Mouse (Mus musculus) embryonic facial prominence, embryonic 12.5 days (tissue): ENCODE measurements around the gene Slc23a2. TPM values are rescaled to one million over a fixed set of nuclear protein-coding genes. Genes with fewer than 3 reads are reported as not detected.

Experiments
- ATAC-seq: fragments of 200-750 bp; cut with Nextera tagmentation; 2 replicates; pipeline ENCODE4 v1.8.0; 2017; ENCODE audit not compliant: insufficient number of reproducible peaks, insufficient read depth, low FRiP score, low TSS enrichment
- H3K27ac ChIP-seq: fragments of 300-500 bp; sonication (generic); 2 replicates; pipeline ENCODE4 v1.5.1; 2016; ENCODE audit warnings: mild to moderate bottlenecking
- H3K27me3 ChIP-seq: fragments of 300-500 bp; sonication (generic); 2 replicates; pipeline ENCODE4 v1.6.1; 2016; ENCODE audit warnings: mild to moderate bottlenecking, moderate library complexity
- H3K36me3 ChIP-seq: fragments of 300-500 bp; sonication (generic); 2 replicates; pipeline ENCODE4 v1.6.1; 2016; ENCODE audit warnings: mild to moderate bottlenecking
- H3K4me1 ChIP-seq: fragments of 300-500 bp; sonication (generic); 2 replicates; pipeline ENCODE4 v1.6.1; 2016
- H3K4me2 ChIP-seq: fragments of 300-500 bp; sonication (generic); replicated peaks from 2 replicates; pipeline ENCODE4 v1.6.1; 2016; ENCODE audit warnings: mild to moderate bottlenecking, moderate library complexity
- H3K4me3 ChIP-seq: fragments of 300-500 bp; sonication (generic); 2 replicates; pipeline ENCODE4 v1.5.1; 2016; ENCODE audit warnings: mild to moderate bottlenecking
- H3K9ac ChIP-seq: fragments of 300-500 bp; sonication (generic); 2 replicates; pipeline ENCODE4 v1.6.1; 2016; ENCODE audit warnings: mild to moderate bottlenecking, moderate library complexity
- H3K9me3 ChIP-seq: fragments of 300-500 bp; sonication (generic); 2 replicates; pipeline ENCODE4 v1.6.1; 2016; ENCODE audit warnings: mild to moderate bottlenecking, moderate library complexity
- WGBS: fragments of 180-500 bp; shearing (Covaris S2); methylation state at CpG from one replicate; pipeline ENCODE4 v1.1.7; 2016; 5-methylcytosine and 5-hydroxymethylcytosine counted together
- polyA plus RNA-seq: library from polyadenylated mRNA; unstranded; fragments of >200 nt; fragmentation: Nextera tagmentation; extraction: Ambion mirVana; gene quantifications from 2 replicates; pipeline ENCODE4 v1.2.1, GENCODE M21; 2016

Slc23a2 gene
- polyA plus RNA-seq, 1 experiment from 2014 or later: 15.0 TPM

DNA sequence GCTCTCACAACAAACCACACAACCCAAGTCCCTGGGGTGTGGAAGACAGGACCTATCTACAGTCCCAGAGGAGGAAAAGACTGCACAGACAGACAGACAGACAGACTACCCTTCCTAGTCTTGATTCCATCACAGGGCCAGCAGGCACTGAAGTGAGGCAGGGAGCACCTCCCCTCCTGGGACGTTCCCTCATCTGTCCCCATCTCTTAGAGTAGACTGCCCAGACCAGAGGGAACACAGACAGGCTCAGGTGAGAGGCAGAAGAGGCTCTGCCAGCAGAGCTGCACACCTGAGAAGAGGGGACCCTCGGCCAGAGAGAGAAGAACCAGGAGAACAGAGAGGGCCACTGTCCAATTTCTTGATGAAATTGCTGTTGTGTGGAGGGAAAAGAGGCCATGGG is 33.0 kb downstream of the Slc23a2 start:
- Histone ChIP-seq H3K4me1 (peaks cover 7% of the 10 kb centered on the region), H3K27me3 (no peaks in the 10 kb centered on the region), H3K27ac (no peak overlapping the region), H3K4me3 (no peak overlapping the region), H3K9ac (no peak overlapping the region), H3K36me3 (no peaks in the 10 kb centered on the region), H3K4me2 (no peak overlapping the region), H3K9me3 (no peaks in the 10 kb centered on the region)
- 68% methylated on average over 2 of the region's 2 CpGs for WGBS
- no peak for ATAC-seq

DNA sequence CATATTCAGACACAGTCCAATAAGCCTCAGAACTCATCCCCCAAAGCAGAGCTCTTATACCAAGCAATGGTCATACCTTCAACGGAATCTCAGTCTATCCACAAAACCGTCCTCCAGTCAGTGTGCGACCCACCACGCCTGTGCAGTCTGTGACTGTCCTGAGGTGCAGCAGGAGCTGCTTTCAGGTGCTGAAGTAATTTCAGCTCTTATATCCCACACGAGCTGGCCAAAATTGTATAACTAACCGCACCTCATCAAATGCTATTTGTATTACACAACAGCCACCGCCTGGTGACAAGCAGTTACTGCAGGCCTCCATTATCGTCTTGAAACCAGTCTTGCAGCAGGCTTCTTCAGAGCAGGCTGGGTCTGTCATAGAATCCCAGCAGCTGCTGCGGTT is 33.6 kb downstream of the Slc23a2 start:
- no peaks in the 10 kb centered on the region for H3K27me3 ChIP-seq
- WGBS: 50% methylated on average over 9 of the region's 9 CpGs
- no peaks in the 10 kb centered on the region for H3K36me3 ChIP-seq
- no peak overlapping the region for H3K9ac ChIP-seq
- H3K4me1 ChIP-seq: peaks cover 7% of the 10 kb centered on the region
- H3K4me3 ChIP-seq: no peak overlapping the region
- ATAC-seq: no peak
- no peak overlapping the region for H3K27ac ChIP-seq
- no peaks in the 10 kb centered on the region for H3K9me3 ChIP-seq
- H3K4me2 ChIP-seq: no peak overlapping the region

DNA sequence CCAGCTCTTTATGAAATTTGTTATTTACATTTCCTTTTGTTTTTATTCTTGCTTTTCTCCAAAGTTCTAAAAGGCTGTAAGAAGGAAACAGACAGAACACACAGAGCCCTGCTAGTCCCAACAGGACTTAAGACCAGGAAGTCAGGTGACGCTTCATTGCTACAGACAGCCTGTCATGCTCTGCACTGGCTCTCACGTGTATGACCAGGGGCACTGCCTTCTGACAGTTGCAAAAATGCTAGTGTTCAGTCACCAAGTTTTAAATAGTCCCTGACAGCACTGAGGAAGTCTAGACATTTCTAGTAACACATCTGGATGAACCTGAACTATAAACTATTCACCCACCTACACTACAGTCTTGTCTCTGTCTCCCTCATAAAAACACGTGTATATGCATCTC is 34.2 kb downstream of the Slc23a2 start:
- ATAC-seq: no peak
- WGBS: 39% methylated on average over 3 of the region's 3 CpGs

DNA sequence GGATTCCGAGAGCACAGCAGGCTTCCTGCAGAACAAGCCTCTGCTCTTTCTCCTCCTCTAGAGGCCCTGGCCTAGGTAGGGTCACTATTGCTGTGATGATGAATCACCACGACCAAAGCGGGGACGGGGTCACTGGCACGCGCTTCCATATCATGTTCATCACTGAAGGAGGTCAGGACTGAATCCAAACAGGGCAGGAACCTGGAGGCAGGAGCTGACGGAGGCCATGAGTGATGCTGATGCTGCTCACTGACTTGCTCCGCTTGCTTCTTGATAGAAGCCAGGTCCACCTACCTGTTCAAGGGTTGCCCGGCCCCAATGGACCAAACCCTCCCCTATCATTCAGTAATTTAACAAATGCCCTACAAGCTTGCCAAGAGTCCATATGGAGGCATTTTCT is 35.9 kb downstream of the Slc23a2 start:
- 92% methylated on average over 9 of the region's 9 CpGs for WGBS

More for the DNA sequence above, 34.2 kb downstream of the Slc23a2 start:
- Histone ChIP-seq H3K27me3 (no peaks in the 10 kb centered on the region), H3K9ac (no peak overlapping the region), H3K4me2 (no peak overlapping the region), H3K9me3 (no peaks in the 10 kb centered on the region), H3K4me3 (no peak overlapping the region), H3K27ac (no peak overlapping the region), H3K36me3 (no peaks in the 10 kb centered on the region), H3K4me1 (peaks cover 10% of the 10 kb centered on the region)

DNA sequence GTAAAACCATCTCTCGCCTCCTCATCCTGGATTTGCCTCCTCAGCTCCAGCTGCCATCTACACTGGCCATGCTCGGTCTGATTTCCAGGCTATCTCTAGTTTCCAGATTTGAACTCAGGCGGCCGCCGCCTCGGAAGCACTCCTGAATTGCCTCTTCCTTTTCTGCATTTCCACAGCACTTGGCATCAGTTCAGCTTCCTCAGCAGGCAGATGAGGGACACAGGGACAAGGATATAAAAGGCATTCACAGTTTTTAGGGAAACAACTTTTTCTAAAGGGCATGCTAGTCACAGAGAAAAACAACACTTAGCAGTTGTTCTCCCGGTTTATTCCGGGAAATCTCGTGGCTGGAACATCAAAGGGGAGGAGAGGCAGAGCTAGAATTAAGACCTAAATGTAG is 37.3 kb downstream of the Slc23a2 start:
- Histone ChIP-seq H3K27me3 (no peaks in the 10 kb centered on the region), H3K27ac (no peak overlapping the region), H3K4me2 (no peak overlapping the region), H3K4me1 (peaks cover 14% of the 10 kb centered on the region), H3K9ac (no peak overlapping the region), H3K36me3 (no peaks in the 10 kb centered on the region), H3K9me3 (no peaks in the 10 kb centered on the region), H3K4me3 (no peak overlapping the region)
- 72% methylated on average over 9 of the region's 9 CpGs for WGBS
- ATAC-seq: no peak

More for the DNA sequence above, 35.9 kb downstream of the Slc23a2 start:
- Histone ChIP-seq H3K4me3 (no peak overlapping the region), H3K4me1 (0 out of 2 replicates have a peak, but pooled peaks cover 3% of the 10 kb centered on the region), H3K9me3 (no peaks in the 10 kb centered on the region), H3K27ac (no peak overlapping the region), H3K27me3 (no peaks in the 10 kb centered on the region), H3K9ac (no peak overlapping the region), H3K4me2 (no peak overlapping the region), H3K36me3 (no peaks in the 10 kb centered on the region)
- no peak for ATAC-seq

DNA sequence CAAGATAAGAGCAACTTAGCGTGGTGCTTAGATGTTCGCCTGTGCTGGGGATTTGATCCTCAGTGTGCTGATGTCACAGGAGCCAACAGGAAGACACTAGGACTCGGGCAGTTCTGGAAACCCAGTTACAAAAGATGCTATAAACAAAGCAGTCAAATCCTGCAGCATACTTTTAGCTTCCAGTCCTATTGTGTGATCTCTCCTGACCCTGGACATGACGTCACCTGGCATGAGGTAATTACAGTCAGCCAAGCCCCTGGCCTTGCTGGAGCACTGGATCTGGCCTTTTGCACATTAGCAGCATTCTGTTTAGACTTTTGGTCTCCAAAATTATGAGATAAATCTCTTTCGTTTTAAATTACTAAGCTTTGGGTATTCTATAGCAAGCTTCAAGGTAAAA is 38.8 kb downstream of the Slc23a2 start:
- Histone ChIP-seq H3K4me1 (peaks cover 16% of the 10 kb centered on the region), H3K27ac (no peak overlapping the region), H3K9me3 (no peaks in the 10 kb centered on the region), H3K4me3 (no peak overlapping the region), H3K9ac (no peak overlapping the region), H3K27me3 (no peaks in the 10 kb centered on the region), H3K36me3 (no peaks in the 10 kb centered on the region), H3K4me2 (no peak overlapping the region)
- ATAC-seq: no peak
- 53% methylated on average over 5 of the region's 5 CpGs for WGBS

DNA sequence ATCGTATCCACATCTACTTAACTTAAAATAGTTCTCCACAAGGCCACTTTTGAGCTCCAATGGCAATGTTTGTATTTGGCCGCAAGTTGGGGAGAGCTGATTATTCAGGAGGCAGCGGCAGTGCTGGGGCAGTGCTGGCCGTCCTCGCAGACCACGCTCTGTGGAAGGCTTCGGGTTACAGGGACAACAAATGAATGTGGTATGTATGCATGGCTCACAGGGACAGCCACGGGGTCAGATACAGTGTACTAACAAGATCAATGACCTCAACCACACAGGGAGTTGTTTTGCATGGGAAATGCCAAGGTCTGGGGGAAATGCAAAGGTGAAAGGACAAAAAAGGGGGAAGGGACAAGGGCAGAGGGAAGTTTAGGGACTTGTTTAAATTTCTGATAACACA is 41.6 kb downstream of the Slc23a2 start:
- H3K4me3 ChIP-seq: no peak overlapping the region
- H3K4me2 ChIP-seq: peak overlapping the region; percentile 13; the same call in 1 of the 2 replicates
- peaks cover 5% of the 10 kb centered on the region; the same call in 1 of the 2 replicates for H3K36me3 ChIP-seq
- H3K9ac ChIP-seq: no peak overlapping the region
- peaks cover 16% of the 10 kb centered on the region for H3K4me1 ChIP-seq
- ATAC-seq: no peak
- no peak overlapping the region for H3K27ac ChIP-seq
- no peaks in the 10 kb centered on the region for H3K27me3 ChIP-seq
- no peaks in the 10 kb centered on the region for H3K9me3 ChIP-seq
- WGBS: 3% methylated on average over 8 of the region's 8 CpGs

DNA sequence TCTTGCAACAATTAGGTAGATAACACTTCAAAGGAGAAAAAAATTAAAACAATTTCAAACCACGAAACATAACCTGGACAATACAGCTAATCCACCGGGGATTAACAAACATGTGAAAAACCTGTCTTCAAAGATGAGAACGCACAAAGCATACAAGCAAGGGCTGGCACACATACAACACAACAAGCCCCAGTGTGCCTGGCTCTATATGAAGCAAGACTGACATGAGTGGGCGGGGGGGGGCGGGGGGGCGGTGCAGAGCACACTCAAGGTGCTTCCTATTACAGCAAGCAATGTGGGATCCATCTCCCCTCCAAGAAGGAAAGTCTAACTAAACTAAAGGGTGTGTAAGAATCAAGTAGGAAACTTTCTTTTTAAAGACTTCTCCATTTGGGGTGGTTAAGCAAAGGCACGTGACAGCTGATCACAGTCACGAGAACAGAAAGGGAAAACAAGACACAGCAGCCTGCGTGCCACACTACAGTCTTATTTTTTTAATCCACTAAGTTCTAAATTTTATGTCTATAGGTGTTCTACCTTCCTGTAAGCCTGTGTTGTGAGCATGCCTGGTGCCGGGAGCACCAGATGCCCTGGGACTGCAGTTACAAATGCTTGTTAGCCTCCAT is 42.3 kb downstream of the Slc23a2 start:
- Histone ChIP-seq H3K4me2 (peak overlapping the region; percentile 13; the same call in 1 of the 2 replicates), H3K36me3 (peaks cover 5% of the 10 kb centered on the region; the same call in 1 of the 2 replicates), H3K27ac (no peak overlapping the region), H3K27me3 (no peaks in the 10 kb centered on the region), H3K9ac (no peak overlapping the region), H3K4me1 (peaks cover 16% of the 10 kb centered on the region), H3K9me3 (no peaks in the 10 kb centered on the region), H3K4me3 (no peak overlapping the region)
- 54% methylated on average over 10 of the region's 10 CpGs for WGBS
- no peak for ATAC-seq

DNA sequence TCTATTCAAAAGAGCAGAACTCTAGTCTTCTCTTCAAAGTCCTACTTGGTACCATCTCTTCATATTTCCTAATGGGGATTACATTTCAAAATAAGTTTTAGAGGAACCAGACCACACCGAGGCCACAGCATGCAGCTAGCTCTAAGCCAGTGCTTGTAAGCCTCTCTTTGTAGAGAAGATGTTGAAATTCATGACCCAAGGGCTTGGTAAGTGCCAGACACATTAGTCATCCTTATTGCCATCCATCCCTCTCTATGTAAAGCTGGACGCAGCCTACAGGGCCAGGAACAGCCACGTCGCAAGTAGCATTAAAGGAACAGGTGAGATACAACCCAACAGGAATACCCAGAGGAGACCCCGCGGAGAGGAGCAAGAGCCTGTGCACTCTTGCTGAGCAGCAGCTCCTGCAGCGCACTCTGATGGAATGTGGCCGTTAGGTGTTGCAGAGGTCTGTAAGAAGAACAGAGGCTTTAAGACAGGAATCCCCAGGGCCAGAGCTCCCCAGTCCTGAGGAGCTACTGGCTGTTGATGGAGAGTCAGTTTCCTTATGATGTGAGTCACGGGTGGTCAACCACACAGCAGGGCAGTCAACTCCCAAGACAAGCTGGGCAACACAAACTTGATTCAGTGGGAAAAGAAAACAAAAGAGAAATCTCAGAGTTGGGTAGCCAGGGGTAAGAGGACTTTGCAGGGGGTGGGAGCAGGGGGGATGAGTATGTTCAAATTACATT is 45.8 kb downstream of the Slc23a2 start:
- no peak for ATAC-seq
- peaks cover 5% of the 10 kb centered on the region; the same call in 1 of the 2 replicates for H3K36me3 ChIP-seq
- H3K4me2 ChIP-seq: no peak overlapping the region
- H3K27ac ChIP-seq: no peak overlapping the region
- no peak overlapping the region for H3K4me3 ChIP-seq
- no peaks in the 10 kb centered on the region for H3K27me3 ChIP-seq
- H3K9me3 ChIP-seq: no peaks in the 10 kb centered on the region
- H3K9ac ChIP-seq: no peak overlapping the region
- H3K4me1 ChIP-seq: peaks cover 12% of the 10 kb centered on the region
- 66% methylated on average over 9 of the region's 9 CpGs for WGBS

DNA sequence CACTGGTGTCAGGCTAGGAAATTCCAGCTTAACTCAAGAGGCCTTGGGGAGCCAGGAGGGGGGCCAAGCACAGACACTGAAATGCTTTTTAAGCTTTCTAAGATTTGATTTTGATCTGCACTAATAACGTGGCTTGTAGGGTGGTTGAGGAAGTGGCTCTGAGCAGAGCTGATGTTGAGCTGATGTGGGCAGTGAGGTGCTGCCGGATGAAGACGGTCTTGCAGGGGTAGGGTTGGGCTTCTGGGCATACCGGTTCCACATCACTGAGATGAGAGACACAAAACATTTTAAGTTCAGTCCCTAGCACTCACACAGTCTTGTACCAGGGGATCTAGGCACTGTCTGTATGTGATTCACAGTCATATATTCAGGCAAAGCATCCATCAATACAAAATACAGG is 46.5 kb downstream of the Slc23a2 start:
- Histone ChIP-seq H3K9me3 (no peaks in the 10 kb centered on the region), H3K4me1 (peaks cover 9% of the 10 kb centered on the region), H3K4me3 (no peak overlapping the region), H3K27ac (no peak overlapping the region), H3K9ac (no peak overlapping the region), H3K4me2 (no peak overlapping the region), H3K27me3 (no peaks in the 10 kb centered on the region), H3K36me3 (peaks cover 5% of the 10 kb centered on the region; the same call in 1 of the 2 replicates)
- no peak for ATAC-seq
- 83% methylated on average over 4 of the region's 4 CpGs for WGBS

DNA sequence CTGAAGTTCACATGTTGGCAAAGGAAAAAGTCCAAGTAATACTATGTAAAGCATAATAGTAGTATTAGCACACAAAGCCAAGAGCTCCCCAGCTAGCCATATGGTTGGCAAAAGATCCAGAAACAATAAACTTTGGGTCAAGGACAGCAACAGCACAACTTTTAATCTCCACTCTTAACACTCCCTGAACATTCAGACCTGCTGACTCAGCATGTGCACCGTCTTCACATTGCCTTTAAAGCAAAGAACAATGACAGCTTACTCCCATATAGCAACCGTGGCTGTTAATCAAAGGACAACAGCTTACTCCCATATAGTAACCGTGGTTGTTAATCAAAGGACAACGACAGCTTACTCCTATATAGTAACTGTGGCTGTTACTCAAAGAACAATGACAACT is 48.3 kb downstream of the Slc23a2 start:
- no peak overlapping the region for H3K27ac ChIP-seq
- H3K4me2 ChIP-seq: no peak overlapping the region
- H3K4me1 ChIP-seq: no peaks in the 10 kb centered on the region
- peaks cover 11% of the 10 kb centered on the region; the same call in 1 of the 2 replicates for H3K36me3 ChIP-seq
- no peak overlapping the region for H3K9ac ChIP-seq
- no peak for ATAC-seq
- H3K27me3 ChIP-seq: no peaks in the 10 kb centered on the region
- no peaks in the 10 kb centered on the region for H3K9me3 ChIP-seq
- 84% methylated on average over 4 of the region's 4 CpGs for WGBS
- no peak overlapping the region for H3K4me3 ChIP-seq

DNA sequence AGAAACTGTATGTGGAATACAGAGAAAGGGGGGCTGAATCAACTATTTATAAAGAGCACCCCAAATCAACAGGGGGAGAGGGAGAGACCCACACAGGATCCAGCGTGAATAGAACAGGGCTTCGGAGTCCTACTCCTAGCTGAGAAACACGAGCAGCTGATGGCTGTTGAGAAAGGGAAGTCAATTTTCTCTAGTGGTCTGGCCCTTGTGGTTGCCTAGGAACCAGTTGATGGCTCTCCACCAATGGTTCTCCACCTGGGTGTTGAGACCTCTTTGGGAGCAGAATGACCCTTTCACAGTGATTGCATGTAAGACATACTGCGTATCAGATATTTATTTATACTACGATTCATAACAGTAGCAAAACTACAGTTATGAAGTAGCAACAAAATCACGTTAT is 49.1 kb downstream of the Slc23a2 start:
- Histone ChIP-seq H3K9ac (no peak overlapping the region), H3K9me3 (no peaks in the 10 kb centered on the region), H3K4me2 (no peak overlapping the region), H3K4me3 (no peak overlapping the region), H3K36me3 (peaks cover 11% of the 10 kb centered on the region; the same call in 1 of the 2 replicates), H3K27ac (no peak overlapping the region), H3K27me3 (no peaks in the 10 kb centered on the region), H3K4me1 (no peaks in the 10 kb centered on the region)
- WGBS: 83% methylated on average over 6 of the region's 6 CpGs
- ATAC-seq: no peak
